Mouse (Mus musculus) cerebellum, adult 9-10 months (tissue): ENCODE measurements at regions not wholly inside any gene's neighbourhood (a gene's known extent, or its start where the extent isn't known, plus 50 kb on each side); places are given as distances from the start of the nearest gene placed in this dataset.
"Not testable (repeated sequence)": the region's sequence is repeated elsewhere in the genome, so short reads cannot be mapped to it uniquely, and the experiment has no call there.

Source experiments
- DNase-seq: peaks from one replicate; pipeline ENCODE4 v3.0.0; 2022

- no peak for DNase-seq
Observed at GRCm38 (mm10) chr13:31050160-31050788, 76.3 kb downstream of the Gm5447 start.

GRCm38 (mm10) chr13:31051586-31051985, 77.6 kb downstream of the Gm5447 start:
- not testable (repeated sequence) for DNase-seq

- DNase-seq, result no peak
Observed at GRCm38 (mm10) chr13:31054356-31054755, 80.4 kb downstream of the Gm5447 start.

- DNase-seq, result no peak
Observed at GRCm38 (mm10) chr13:31055376-31056083, 81.5 kb downstream of the Gm5447 start.

- DNase-seq, result no peak
Observed at GRCm38 (mm10) chr13:31056154-31056871, 82.3 kb downstream of the Gm5447 start.

- no peak for DNase-seq
Observed at GRCm38 (mm10) chr13:31060916-31061431, 87.0 kb downstream of the Gm5447 start.

GRCm38 (mm10) chr13:31068343-31068742, 94.3 kb downstream of the Gm5447 start:
- no peak for DNase-seq

- no peak for DNase-seq
Observed at GRCm38 (mm10) chr13:31076541-31076940, 102.5 kb downstream of the Gm5447 start.

GRCm38 (mm10) chr13:31078751-31079150, 104.7 kb downstream of the Gm5447 start:
- no peak for DNase-seq

GRCm38 (mm10) chr13:31080215-31080614, 106.2 kb downstream of the Gm5447 start:
- no peak for DNase-seq

- DNase-seq, result peak; percentile 71
Observed at GRCm38 (mm10) chr13:31082448-31083140, 108.6 kb downstream of the Gm5447 start.

- DNase-seq, result no peak
Observed at GRCm38 (mm10) chr13:31101051-31101450, 127.0 kb downstream of the Gm5447 start.

- DNase-seq, result no peak
Observed at GRCm38 (mm10) chr13:31107434-31107833, 133.4 kb downstream of the Gm5447 start.

- no peak for DNase-seq
Observed at GRCm38 (mm10) chr13:31109231-31109630, 135.2 kb downstream of the Gm5447 start.

- no peak for DNase-seq
Observed at GRCm38 (mm10) chr13:31122689-31123088, 148.7 kb downstream of the Gm5447 start.

- no peak for DNase-seq
Observed at GRCm38 (mm10) chr13:31124547-31125216, 150.7 kb downstream of the Gm5447 start.

- DNase-seq, result no peak
Observed at GRCm38 (mm10) chr13:31132501-31132900, 158.5 kb downstream of the Gm5447 start.

GRCm38 (mm10) chr13:31139686-31140085, 165.7 kb downstream of the Gm5447 start:
- no peak for DNase-seq

GRCm38 (mm10) chr13:31147323-31147722, 173.3 kb downstream of the Gm5447 start:
- DNase-seq, result no peak

- no peak for DNase-seq
Observed at GRCm38 (mm10) chr13:31154066-31154465, 180.1 kb downstream of the Gm5447 start.

- DNase-seq, result no peak
Observed at GRCm38 (mm10) chr13:31163878-31164495, 190.0 kb downstream of the Gm5447 start.

GRCm38 (mm10) chr13:31166286-31166685, 192.3 kb downstream of the Gm5447 start:
- DNase-seq, result no peak
